Mouse (Mus musculus) frontal cortex, adult (tissue): Measurements from ENCODE around the gene Gm42372.
"Not testable (repeated sequence)": the region's sequence is repeated elsewhere in the genome, so short reads cannot be mapped to it uniquely, and the experiment has no call there.

ENCODE experiments used
- ATAC-seq: cut with Nextera tagmentation; 2 replicates; pipeline ENCODE4 v1.9.2; 2017; ENCODE audit warnings: mild to moderate bottlenecking, moderate library complexity, mixed read lengths; ENCODE audit not compliant: low TSS enrichment

The Gm42372 gene

GRCm38 (mm10) chr7:16982859-16983568 is at the start of gene Gm42372:
Gene Gm42372 (plus strand): TSS chr7:16983086.
- ATAC-seq: peak; percentile 79

- ATAC-seq: no peak
Observed at GRCm38 (mm10) chr7:16937312-16937711, 45.6 kb upstream of the Gm42372 start.

DNA sequence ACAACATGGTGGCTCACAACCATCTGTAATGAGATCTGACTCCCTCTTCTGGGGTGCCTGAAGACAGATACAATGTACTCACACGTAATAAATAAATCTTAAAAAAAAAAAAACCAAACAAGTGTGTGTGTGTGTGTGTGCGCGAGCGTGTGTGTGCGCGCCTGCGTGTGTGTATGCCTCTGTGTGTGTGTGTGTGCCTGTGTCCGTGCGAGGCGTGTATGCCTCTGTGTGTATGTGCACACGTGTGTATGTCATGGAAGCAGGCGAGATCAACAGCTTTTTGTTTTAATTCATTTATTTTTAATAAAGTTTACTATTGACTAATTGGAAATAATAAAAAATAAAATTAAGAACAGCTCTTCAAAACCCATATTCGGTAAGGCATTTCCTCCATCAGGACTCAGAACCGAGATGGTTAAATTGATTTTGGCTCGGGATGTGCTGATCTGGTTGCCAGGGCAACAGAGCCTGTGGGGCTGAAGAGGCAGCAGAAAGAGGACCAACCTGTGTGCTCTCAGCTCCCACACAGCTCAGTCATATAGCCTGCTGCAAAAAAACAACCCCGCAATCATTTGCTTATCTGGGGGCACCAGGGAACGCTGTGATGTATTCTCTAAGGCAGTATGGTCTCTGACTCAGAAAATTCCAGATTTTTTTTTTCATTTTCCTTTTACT is 44.6 kb upstream of the Gm42372 start:
- ATAC-seq: peak; percentile 53

DNA sequence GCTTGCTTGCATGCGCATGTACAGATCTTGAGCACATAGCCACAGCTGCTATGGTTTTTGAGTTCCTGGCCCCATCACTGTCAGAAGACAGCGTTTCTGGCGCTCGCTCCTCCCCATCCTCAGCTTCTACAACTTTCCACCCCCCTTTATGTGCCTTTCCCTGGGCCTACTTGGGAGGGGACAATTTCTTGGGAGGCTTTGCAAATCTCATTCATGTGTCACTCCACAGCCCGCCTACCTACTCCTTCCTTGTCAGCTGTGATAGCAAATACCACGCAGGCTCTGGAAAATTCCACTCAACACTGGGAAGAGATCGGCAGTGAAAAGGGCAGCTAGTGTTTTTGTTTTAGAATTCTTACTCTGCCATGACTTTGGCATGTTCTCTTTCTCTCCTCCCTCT is 42.6 kb upstream of the Gm42372 start:
- ATAC-seq: peak; percentile 61

- ATAC-seq: no peak
Observed at GRCm38 (mm10) chr7:16942861-16943260, 40.0 kb upstream of the Gm42372 start.

DNA sequence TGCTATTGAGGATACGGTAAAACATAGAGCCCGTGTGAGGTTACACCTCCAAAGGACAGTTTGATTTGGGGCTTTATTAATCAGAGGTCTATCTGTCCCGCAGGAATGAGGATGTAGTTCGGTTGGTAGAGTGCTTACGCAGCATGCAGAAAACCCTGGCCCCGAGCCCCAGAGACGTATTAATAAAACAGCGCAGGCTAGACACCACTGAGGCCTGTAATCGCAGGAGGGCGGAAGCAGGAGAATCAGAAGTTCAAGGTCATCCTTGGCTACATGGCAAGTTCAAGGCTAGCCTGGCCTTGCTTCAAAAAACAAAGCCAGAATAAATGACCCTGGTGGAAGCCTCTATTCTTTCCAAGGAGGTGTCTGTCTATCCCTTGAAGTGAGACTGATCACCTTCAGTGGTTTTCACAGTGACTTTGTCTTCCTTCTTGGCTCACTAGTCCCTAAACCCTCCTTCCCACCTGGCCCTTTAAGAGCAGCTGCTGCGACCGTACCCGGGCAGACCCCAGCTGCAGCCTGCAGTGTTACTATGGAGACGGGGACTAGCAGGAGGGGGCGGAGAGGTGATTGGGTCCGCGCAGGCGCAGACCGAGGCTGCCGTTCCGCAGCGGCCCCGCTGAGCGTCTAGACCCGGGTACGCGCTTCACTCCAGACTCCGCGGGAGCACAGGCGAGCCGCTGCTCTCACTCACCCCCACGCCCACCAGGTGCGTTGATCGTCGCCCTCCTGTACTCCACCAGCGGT is 38.7 kb upstream of the Gm42372 start, which contains the start of gene Pnmal2:
Gene Pnmal2, plus strand, starts transcription at position 622 of the 747 bp plus-strand sequence.
- peak; percentile 66 for ATAC-seq

DNA sequence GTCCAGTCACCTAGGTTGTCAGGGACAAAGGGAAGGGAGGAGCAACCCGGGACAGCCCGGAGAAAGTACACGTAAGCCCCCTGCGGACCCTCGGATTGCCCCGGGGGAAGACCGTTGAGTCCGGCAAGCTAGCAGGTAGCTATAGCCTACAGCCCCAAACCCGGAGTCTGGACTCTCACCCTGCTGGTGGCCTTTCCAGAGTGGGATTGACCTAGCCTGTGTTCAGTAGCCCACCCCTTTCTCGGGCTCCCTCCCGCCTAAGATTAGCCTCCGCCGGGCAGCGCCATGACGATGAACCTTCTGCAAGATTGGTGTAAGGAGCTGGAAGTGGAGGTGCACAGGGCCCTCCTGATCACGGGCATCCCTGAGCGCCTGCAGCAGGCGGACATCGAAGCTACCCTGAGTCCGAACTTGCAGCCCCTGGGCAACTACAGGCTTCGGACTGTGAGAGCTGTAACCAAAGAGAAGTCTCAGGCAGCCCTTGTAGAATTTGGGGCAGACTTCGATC is 38.0 kb upstream of the Gm42372 start:
- ATAC-seq: no peak

GRCm38 (mm10) chr7:16945419-16945818 is 37.5 kb upstream of the Gm42372 start:
- no peak for ATAC-seq

GRCm38 (mm10) chr7:16946441-16947348 is 36.2 kb upstream of the Gm42372 start:
- no peak for ATAC-seq

- no peak for ATAC-seq
Observed at GRCm38 (mm10) chr7:16947349-16947895, 35.5 kb upstream of the Gm42372 start.

DNA sequence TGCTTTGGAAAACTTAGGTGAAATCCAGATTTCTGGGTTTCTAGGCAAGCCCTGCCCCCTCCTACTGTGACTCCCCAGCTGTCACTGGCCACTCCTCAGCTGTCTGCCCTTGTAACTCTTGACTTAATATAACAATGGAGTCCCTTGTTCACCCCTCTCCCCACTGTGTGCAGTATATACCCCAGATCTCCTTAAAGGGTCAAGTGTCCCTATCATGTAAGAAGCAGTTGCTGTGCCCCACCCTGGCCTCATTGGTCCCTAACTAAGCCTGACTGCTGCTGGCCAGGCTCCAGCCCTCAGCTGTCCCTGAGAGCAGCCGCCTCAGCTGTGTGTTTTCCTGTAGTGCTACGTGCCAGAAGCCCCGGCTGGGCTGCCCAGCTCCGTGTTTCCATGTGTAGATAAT is 34.9 kb upstream of the Gm42372 start:
- no peak for ATAC-seq

DNA sequence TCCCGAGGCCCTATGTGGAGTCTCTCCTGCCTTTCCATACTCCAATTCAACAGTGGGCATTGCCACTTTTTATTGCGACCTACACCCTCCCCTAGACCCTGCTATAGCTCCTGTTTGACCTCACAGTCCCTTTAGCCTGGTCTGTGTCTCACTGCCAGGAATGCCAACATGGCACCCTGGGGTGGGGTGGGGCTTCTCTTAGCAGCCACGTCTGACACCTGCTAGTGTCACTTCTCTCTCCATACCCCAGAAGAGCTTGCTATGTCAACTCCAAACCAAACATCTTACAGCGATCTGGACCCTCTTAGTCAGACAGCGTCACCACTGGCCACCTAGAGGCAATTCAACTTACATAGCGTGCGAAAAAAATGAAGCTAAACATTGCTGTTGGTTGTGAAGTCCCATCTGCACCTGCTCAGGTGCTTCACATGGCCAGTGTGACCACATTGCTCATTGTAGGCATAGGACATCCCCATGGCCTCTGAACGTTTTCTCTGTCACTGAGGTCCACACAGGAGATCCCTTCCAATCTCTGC is 33.9 kb upstream of the Gm42372 start:
- no peak for ATAC-seq

GRCm38 (mm10) chr7:16949908-16950841 is 32.7 kb upstream of the Gm42372 start:
- peak; percentile 47; the same call in 1 of the 2 replicates for ATAC-seq

GRCm38 (mm10) chr7:16950861-16951635 is 31.8 kb upstream of the Gm42372 start:
- ATAC-seq: peak; percentile 44

DNA sequence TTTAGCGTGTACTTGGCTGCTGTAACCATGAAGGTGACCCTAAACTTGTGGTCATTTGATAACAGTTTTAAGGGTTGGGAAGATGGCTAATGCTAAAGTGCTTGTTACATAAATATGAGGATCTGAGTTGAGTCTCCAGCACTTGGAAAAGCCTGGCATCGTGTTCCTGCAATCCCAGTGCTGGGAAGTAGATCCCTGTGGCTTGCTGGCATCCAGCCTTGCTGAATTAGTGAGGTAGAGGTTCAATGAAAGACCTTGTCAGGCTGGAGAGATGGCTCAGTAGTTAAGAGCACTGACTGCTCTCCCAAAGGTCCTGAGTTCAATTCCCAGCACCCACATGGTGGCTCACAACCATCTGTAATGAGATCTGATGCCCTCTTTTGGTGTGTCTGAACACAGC is 29.1 kb upstream of the Gm42372 start:
- not testable (repeated sequence) for ATAC-seq

- ATAC-seq: no peak
Observed at GRCm38 (mm10) chr7:16955712-16956111, 27.2 kb upstream of the Gm42372 start.

- peak; percentile 81 for ATAC-seq
Observed at GRCm38 (mm10) chr7:16956410-16957265, 26.2 kb upstream of the Gm42372 start.
